Mouse (Mus musculus): ENCODE measurements at regions not wholly inside any gene's neighbourhood (a gene's known extent, or its start where the extent isn't known, plus 50 kb on each side); places are given as distances from the start of the nearest gene placed in this dataset.
"Not testable (repeated sequence)": the region's sequence is repeated elsewhere in the genome, so short reads cannot be mapped to it uniquely, and the experiment has no call there.

DNA sequence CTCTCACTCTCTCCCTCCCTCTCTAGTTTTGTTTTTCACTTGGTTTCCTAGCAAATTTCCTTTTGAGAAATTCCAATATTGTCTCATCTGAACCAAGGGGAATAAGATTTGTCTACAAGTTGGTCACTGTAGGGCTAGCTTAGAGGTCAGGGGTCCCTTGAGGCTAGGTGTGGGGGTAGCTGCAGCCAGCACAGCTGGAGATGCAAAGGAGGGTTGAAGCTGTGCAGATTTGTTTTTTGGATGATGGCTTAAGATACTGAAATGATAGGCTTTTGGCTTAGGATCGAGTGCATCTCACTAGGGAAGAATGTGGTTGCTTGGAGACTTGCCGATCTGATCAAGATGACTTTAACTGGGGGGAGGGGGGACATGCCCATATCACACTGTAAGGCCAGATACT lies 88.3 kb upstream of the Tmem28 start:
- Histone ChIP-seq H3K9me3 (replicated peaks) (no peaks in the 10 kb centered on the region), H3K4me3 (ENCODE audit: low read depth, low read length) (no peak overlapping the region), H3K27me3 (ENCODE audit: insufficient read depth, low read length) (no peaks in the 10 kb centered on the region), H3K4me1 (ENCODE audit: insufficient read depth, low read depth, low read length) (no peaks in the 10 kb centered on the region), H3K36me3 (replicated peaks) (no peaks in the 10 kb centered on the region)
- DNase-seq (ENCODE audit: low spot score) (no peak), ATAC-seq (ENCODE audit: extremely low read depth, insufficient number of reproducible peaks, low FRiP score, poor library complexity, severe bottlenecking) (no peak)
- TF ChIP-seq GATA1 (IDR thresholded peaks at IDR 0.05; ENCODE audit: borderline replicate concordance, low read length) (no peak), POLR2AphosphoS5 (IDR thresholded peaks at IDR 0.05; ENCODE audit: insufficient replicate concordance, low read depth, low read length) (no peak), CTCF (IDR thresholded peaks at IDR 0.05; ENCODE audit: low read depth, low read length) (no peak), TAL1 (conservative IDR thresholded peaks at IDR 0.05; ENCODE audit: low read depth, low read length) (no peak), GATA2 (IDR thresholded peaks at IDR 0.05; ENCODE audit: borderline replicate concordance, low read depth, low read length) (no peak)

DNA sequence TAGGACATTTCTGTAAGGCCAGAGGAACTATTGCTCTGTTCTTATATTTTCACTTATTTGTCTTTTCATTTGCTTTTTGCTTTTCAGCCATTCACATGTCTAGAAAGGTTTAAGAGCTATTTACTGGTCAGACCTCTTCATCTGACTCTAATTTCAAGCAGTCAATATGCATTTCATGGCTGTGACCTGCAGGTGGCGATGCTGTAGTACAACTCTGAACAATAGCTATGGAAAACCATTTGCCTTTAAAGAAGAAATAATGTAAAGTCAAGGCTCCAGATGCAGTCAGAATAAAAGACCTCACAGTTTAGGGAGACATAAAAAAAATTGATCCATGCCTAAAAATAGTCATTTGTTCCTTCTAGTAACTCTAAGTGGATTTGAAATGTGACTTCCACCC lies 95.7 kb upstream of the Tmem28 start:
- H3K27me3 ChIP-seq (ENCODE audit: insufficient read depth, low read length): no peaks in the 10 kb centered on the region
- ATAC-seq (ENCODE audit: extremely low read depth, insufficient number of reproducible peaks, low FRiP score, poor library complexity, severe bottlenecking) (no peak), DNase-seq (ENCODE audit: low spot score) (no peak)
- TF ChIP-seq POLR2AphosphoS5 (IDR thresholded peaks at IDR 0.05; ENCODE audit: insufficient replicate concordance, low read depth, low read length): no peak
- no peak for TF ChIP-seq TAL1 (conservative IDR thresholded peaks at IDR 0.05; ENCODE audit: low read depth, low read length)
- no peak for TF ChIP-seq GATA1 (IDR thresholded peaks at IDR 0.05; ENCODE audit: borderline replicate concordance, low read length)
- no peak for TF ChIP-seq GATA2 (IDR thresholded peaks at IDR 0.05; ENCODE audit: borderline replicate concordance, low read depth, low read length)
- no peak for TF ChIP-seq CTCF (IDR thresholded peaks at IDR 0.05; ENCODE audit: low read depth, low read length)
- H3K9me3 ChIP-seq (replicated peaks): no peaks in the 10 kb centered on the region
- no peak overlapping the region for H3K4me3 ChIP-seq (ENCODE audit: low read depth, low read length)
- H3K36me3 ChIP-seq (replicated peaks): no peaks in the 10 kb centered on the region
- no peaks in the 10 kb centered on the region for H3K4me1 ChIP-seq (ENCODE audit: insufficient read depth, low read depth, low read length)

DNA sequence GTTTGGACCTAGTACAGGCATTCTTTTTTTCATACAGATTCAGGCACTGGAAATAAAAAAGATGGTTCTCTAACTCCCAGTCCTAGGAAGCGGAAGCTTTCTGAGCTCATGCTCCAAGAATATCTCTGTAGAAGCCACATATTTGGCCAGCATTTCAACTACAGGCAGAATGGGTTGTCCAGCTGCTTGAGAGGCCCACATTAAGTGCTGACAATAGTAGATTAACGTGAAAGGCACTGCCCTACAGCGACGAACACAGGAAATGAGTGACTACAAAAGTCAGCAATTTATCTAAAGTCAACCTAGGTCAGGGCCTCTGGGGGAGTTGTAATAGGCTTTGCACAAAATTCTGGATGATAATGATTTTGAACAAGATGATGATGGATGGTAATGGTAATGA lies 125.5 kb upstream of the Tmem28 start:
- Histone ChIP-seq H3K9me3 (replicated peaks) (no peaks in the 10 kb centered on the region), H3K27me3 (ENCODE audit: insufficient read depth, low read length) (no peaks in the 10 kb centered on the region), H3K4me1 (ENCODE audit: insufficient read depth, low read depth, low read length) (no peaks in the 10 kb centered on the region), H3K36me3 (replicated peaks) (no peaks in the 10 kb centered on the region), H3K4me3 (ENCODE audit: low read depth, low read length) (no peak overlapping the region)
- DNase-seq (ENCODE audit: low spot score): no peak
- TF ChIP-seq POLR2AphosphoS5 (IDR thresholded peaks at IDR 0.05; ENCODE audit: insufficient replicate concordance, low read depth, low read length) (no peak), GATA2 (IDR thresholded peaks at IDR 0.05; ENCODE audit: borderline replicate concordance, low read depth, low read length) (no peak), GATA1 (IDR thresholded peaks at IDR 0.05; ENCODE audit: borderline replicate concordance, low read length) (no peak), CTCF (IDR thresholded peaks at IDR 0.05; ENCODE audit: low read depth, low read length) (no peak), TAL1 (conservative IDR thresholded peaks at IDR 0.05; ENCODE audit: low read depth, low read length) (no peak)
- no peak for ATAC-seq (ENCODE audit: extremely low read depth, insufficient number of reproducible peaks, low FRiP score, poor library complexity, severe bottlenecking)

DNA sequence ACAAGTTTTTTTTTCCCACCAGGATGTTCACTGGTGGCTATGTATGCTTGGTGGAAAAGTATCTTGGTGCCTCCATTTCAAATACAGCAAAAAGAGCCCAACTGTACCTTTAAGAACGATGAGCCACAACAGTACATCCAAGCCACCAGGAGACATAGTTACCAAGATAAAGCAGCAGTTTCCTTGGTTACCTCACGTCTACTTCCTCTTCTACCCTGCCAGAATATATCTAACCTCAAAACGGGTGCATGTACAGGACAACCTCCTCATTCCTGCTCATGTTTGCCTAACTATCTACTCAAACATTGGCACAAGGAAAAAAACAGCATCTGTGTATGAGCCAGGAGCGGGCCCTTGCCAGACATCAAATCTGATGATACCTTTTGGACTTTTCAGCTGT lies 129.8 kb upstream of the Tmem28 start:
- DNase-seq (ENCODE audit: low spot score) (no peak), ATAC-seq (ENCODE audit: extremely low read depth, insufficient number of reproducible peaks, low FRiP score, poor library complexity, severe bottlenecking) (no peak)
- H3K9me3 ChIP-seq (replicated peaks): no peaks in the 10 kb centered on the region
- no peaks in the 10 kb centered on the region for H3K36me3 ChIP-seq (replicated peaks)
- no peak overlapping the region for H3K4me3 ChIP-seq (ENCODE audit: low read depth, low read length)
- TF ChIP-seq GATA1 (IDR thresholded peaks at IDR 0.05; ENCODE audit: borderline replicate concordance, low read length): no peak
- no peak for TF ChIP-seq POLR2AphosphoS5 (IDR thresholded peaks at IDR 0.05; ENCODE audit: insufficient replicate concordance, low read depth, low read length)
- TF ChIP-seq TAL1 (conservative IDR thresholded peaks at IDR 0.05; ENCODE audit: low read depth, low read length): no peak
- TF ChIP-seq GATA2 (IDR thresholded peaks at IDR 0.05; ENCODE audit: borderline replicate concordance, low read depth, low read length): no peak
- no peak for TF ChIP-seq CTCF (IDR thresholded peaks at IDR 0.05; ENCODE audit: low read depth, low read length)
- no peaks in the 10 kb centered on the region for H3K27me3 ChIP-seq (ENCODE audit: insufficient read depth, low read length)
- H3K4me1 ChIP-seq (ENCODE audit: insufficient read depth, low read depth, low read length): no peaks in the 10 kb centered on the region

DNA sequence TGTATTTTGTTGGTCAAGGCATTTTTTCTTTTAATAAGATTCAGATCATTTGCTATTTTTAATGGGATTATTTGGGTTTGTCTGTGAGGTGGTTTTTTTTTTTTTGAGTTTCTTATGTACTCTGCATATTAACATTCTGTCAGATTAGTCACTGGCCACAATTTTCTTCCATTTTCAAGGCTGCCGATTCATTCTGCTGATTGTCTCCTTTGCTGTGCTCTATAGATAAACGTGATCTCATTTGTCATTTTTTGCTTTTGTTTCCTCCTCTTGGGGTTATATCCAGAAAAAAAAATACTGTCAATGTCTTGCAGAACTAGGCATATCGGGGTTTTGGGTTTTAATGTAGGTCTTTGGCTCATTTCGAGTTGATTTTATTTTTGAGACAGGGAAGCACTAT lies 131.1 kb upstream of the Tmem28 start:
- Histone ChIP-seq H3K36me3 (replicated peaks) (no peaks in the 10 kb centered on the region), H3K4me3 (ENCODE audit: low read depth, low read length) (no peak overlapping the region), H3K4me1 (ENCODE audit: insufficient read depth, low read depth, low read length) (no peaks in the 10 kb centered on the region), H3K27me3 (ENCODE audit: insufficient read depth, low read length) (no peaks in the 10 kb centered on the region), H3K9me3 (replicated peaks) (no peaks in the 10 kb centered on the region)
- TF ChIP-seq TAL1 (conservative IDR thresholded peaks at IDR 0.05; ENCODE audit: low read depth, low read length) (no peak), GATA1 (IDR thresholded peaks at IDR 0.05; ENCODE audit: borderline replicate concordance, low read length) (no peak), CTCF (IDR thresholded peaks at IDR 0.05; ENCODE audit: low read depth, low read length) (no peak), POLR2AphosphoS5 (IDR thresholded peaks at IDR 0.05; ENCODE audit: insufficient replicate concordance, low read depth, low read length) (no peak), GATA2 (IDR thresholded peaks at IDR 0.05; ENCODE audit: borderline replicate concordance, low read depth, low read length) (no peak)
- no peak for ATAC-seq (ENCODE audit: extremely low read depth, insufficient number of reproducible peaks, low FRiP score, poor library complexity, severe bottlenecking)
- no peak for DNase-seq (ENCODE audit: low spot score)

DNA sequence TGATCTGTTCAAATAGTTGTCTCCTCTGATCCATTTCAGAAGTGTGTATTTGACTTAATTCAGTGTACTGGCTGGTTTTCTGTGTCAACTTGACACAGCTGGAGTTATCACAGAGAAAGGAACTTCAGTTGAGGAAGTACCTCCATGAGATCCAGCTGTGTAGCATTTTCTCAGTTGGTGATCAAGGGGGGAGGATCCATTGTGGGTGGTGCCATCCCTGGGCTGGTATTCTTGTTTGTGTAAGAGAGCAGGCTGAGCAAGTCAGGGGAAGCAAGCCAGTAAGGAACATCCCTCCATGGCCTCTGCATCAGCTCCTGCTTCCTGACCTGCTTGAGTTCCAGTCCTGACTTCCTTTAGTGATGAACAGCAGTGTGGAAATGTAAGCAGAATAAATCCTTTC lies 138.3 kb upstream of the Tmem28 start:
- DNase-seq (ENCODE audit: low spot score); H3K27me3 ChIP-seq (ENCODE audit: insufficient read depth, low read length); H3K4me3 ChIP-seq (ENCODE audit: low read depth, low read length); H3K9me3 ChIP-seq (replicated peaks); ATAC-seq (ENCODE audit: extremely low read depth, insufficient number of reproducible peaks, low FRiP score, poor library complexity, severe bottlenecking); H3K4me1 ChIP-seq (ENCODE audit: insufficient read depth, low read depth, low read length); H3K36me3 ChIP-seq (replicated peaks): not testable (repeated sequence)

DNA sequence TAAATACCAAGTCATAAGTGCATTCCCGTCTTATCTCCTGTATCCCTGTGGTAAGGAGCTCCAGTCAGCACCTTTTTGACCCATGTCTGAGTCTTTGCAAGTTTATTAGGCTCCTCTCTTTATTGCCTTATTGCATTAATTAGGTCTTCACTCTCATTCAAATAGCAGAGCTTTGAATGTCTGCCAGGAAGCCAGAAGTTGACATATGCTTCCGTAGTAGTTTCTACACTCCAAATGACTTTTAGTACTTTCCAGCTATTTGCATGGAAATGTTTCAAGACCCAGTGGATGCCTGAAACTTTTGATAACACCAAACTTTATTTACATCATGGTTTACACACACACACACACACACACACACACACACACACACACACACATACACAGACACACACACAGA lies 153.2 kb upstream of the Tmem28 start:
- TF ChIP-seq POLR2AphosphoS5 (IDR thresholded peaks at IDR 0.05; ENCODE audit: insufficient replicate concordance, low read depth, low read length): no peak
- no peak for TF ChIP-seq GATA1 (IDR thresholded peaks at IDR 0.05; ENCODE audit: borderline replicate concordance, low read length)
- no peak for TF ChIP-seq TAL1 (conservative IDR thresholded peaks at IDR 0.05; ENCODE audit: low read depth, low read length)
- no peak for TF ChIP-seq CTCF (IDR thresholded peaks at IDR 0.05; ENCODE audit: low read depth, low read length)
- no peak for TF ChIP-seq GATA2 (IDR thresholded peaks at IDR 0.05; ENCODE audit: borderline replicate concordance, low read depth, low read length)
- Histone ChIP-seq H3K36me3 (replicated peaks) (no peaks in the 10 kb centered on the region), H3K27me3 (ENCODE audit: insufficient read depth, low read length) (no peaks in the 10 kb centered on the region), H3K4me1 (ENCODE audit: insufficient read depth, low read depth, low read length) (no peaks in the 10 kb centered on the region), H3K9me3 (replicated peaks) (no peaks in the 10 kb centered on the region), H3K4me3 (ENCODE audit: low read depth, low read length) (no peak overlapping the region)
- DNase-seq (ENCODE audit: low spot score) (no peak), ATAC-seq (ENCODE audit: extremely low read depth, insufficient number of reproducible peaks, low FRiP score, poor library complexity, severe bottlenecking) (no peak)
